Mouse (Mus musculus) fat pad, adult 2 months (tissue): Measurements from ENCODE around the gene Kirrel3.

Experiments
- DNase-seq: peaks from one replicate; pipeline ENCODE4 v3.0.0-alpha.2; 2011; ENCODE audit warnings: low read depth, low spot score; ENCODE audit errors: extremely low read depth

Gene Kirrel3

DNA sequence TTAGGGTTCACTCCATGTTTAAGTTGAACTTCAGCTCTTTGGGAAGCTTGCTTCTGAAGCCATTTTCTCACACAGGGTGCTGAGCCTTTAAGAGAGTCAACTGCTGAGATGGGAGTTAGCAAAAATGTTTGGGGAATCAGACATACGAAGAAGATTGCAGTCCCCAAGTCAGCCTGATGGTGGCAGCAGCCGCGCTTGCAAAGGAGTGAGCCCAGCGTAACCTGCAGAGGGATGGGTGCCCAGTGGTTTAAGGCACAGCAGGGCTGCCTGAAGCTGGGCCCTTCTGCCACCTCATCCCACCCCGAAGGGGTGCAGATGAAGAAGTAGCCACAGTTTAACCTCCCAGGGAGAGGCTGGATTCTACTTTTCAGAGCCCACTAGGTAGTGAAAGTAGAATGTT lies 13.0 kb downstream of the Kirrel3 start:
- DNase-seq = no peak

DNA sequence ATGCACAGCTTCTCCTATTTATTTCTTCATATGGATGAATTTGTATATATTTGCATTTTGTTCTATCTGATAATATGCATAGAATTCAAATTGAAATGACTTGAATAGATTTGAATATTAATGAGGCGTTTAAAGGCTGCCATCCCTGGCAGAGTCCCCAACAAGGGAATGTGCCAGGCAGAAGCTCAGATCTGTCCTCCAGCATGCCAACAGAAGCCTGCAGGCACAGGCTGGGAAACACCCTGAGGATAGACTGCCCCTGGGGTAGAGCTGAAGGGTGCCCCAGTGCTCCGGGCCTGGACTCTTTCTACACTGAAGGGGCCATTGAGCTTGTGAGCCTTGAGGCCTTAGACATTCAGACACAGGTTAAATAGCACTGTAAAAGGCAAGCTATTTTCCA lies 21.5 kb downstream of the Kirrel3 start:
- no peak for DNase-seq

DNA sequence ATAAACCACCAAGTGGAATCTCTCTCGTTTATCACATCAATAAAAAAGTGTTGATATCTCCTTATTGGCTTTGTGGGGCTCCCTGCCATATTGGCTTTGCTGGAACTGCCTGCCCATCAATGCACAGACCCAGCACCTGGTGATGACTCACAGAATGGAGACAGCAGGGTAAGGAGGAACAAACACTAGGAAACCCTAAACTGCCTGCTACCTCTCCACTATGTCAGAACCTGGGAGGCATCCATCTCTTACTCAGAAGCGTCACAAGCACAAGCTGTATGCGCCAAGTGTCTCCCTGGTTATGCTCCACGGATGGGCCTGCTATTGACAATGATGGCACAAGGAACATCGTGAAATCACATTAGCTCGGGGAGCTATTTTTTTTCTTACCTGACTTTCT lies 33.2 kb downstream of the Kirrel3 start:
- no peak for DNase-seq

DNA sequence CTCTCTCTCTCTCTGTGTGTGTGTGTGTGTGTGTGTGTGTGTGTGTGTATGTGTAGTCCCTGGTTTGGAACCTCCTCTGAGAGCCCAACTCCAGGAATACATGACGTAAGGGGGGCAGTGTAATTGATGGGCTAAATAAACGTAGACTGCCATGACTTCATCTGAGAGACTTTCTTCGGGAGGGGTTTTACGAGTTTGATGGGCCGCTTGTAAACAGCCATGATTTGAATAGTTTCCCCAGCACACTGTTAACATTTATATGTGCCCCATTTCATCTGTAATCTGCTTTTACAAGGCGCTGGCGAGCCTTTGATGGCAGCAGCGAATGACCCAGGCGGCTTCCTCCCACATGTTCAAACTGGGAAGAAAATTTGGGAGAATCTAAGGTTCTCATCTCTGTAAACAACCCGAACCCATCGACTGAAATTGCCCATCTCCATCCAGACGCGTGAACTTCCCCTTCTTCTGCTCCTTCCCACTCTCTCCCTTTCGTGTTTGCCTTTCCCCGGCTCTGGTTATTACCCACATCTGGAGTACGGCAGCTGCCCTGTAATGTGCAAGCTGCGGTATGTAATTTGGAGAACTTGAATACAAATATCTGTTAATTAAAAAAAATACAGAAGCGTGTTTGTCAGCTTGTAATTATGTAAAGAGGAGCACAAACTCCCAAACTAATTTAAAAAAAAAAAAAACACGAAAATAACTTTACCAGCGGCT lies 34.7 kb downstream of the Kirrel3 start:
- DNase-seq = no peak

DNA sequence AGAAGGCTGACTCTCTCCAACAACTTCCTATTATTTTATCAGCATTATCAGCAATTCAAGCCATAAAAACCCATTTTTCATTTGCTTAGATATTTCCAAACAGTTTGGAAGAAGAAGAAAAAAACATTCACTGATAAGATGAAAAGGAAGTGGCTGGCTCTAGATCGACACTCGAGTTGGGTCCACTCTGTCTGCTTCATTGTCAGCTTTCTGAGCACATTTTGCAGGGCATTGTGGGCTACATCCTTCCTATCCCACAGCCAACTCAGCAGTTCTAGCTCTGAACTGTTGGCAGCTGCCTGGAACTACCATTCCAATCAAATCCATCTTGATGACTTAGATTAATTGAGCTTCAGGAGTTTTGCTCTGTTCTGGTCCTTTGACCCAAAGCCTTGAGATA lies 40.0 kb downstream of the Kirrel3 start:
- DNase-seq = no peak

DNA sequence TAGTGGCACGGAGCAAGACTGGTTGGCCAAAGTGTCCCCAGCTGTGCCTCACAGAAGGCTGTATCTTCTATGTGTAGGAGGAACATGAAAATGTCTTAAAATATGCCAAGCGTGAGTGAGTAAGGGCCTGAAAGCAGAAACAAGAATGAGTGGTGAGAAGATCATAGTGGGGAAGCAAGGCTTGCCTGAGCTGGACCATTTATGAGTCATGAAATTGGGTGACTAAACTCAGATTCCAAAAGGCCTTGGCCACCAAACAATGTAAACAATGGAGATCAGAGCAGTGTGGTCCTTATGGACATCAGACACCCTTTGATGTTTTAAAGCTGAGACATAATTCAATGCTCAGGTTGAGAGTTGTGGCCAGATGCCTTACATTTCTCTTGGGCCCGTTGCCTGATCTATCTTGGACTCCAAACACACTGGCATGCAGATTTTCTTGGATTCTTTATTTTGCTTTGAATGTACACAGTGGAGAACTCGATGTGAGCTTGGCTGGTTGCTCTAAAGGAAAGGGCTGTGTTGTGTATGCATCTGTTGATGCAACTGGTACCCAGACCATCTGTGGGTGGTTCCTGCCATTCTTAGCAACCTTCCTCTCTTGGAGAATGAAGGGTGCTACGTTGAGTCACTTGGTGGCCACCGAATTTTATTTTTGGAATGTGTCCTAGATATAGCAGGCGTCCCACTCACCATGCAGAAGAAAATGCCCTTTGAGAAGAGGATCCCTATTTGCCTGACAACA lies 53.1 kb downstream of the Kirrel3 start:
- no peak for DNase-seq

DNA sequence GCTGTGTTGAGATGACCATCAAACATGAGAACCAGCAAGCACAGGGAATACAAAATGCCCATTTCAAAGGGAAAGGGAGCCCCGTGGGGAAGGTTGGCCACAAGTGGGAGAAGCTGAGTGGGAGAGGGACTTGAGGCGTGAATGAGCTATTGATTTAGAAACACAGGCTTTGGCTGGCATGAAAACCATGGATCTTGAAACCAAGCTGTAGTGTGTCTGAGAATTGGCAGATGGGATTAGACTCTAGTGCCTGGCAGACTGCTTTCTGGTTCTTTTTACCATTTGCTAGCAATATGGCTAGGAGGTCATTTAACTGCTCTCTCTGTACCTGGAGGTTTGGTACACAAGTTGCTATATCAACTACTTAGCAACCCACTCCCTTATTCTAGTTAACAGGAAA lies 56.2 kb downstream of the Kirrel3 start:
- DNase-seq = no peak

DNA sequence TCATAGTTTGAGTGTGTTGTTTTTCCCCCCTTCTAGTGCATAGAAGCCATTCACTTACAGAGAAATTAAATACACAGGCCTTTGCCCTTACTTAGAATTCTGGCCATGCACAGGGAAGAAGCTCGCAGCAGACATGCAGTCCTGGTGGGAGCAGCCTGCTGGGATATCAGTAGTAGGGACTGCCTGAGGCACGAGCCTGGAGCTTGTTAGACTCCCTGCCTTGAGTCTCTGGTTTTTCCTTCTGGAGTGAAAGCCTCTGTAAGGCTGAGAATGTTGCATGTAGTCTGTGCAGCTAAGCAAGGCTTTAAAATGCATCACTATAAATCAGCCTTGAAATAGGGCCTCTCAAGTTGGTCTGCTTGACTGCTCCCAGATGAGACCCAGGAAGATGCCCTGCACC lies 70.0 kb downstream of the Kirrel3 start:
- DNase-seq = no peak

DNA sequence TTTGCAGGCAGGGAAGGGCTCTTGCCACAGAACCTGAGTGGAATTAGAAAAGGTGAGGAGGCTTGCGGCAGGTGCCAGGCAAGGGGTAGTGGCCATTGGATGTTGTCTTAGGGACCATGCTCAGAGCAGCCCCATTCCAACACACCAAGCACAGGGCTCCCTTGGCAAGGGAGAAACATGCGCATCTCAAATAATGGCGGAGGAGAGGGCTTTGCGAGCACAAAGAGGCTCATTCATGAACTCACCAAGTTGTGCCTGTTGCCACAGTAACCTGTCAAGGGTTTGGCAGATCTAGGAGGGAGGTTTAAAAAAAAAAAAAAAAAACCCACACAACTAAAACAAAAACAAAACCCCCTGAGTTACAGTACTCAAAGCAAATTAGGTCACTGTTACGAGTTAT lies 72.2 kb downstream of the Kirrel3 start:
- DNase-seq = no peak

DNA sequence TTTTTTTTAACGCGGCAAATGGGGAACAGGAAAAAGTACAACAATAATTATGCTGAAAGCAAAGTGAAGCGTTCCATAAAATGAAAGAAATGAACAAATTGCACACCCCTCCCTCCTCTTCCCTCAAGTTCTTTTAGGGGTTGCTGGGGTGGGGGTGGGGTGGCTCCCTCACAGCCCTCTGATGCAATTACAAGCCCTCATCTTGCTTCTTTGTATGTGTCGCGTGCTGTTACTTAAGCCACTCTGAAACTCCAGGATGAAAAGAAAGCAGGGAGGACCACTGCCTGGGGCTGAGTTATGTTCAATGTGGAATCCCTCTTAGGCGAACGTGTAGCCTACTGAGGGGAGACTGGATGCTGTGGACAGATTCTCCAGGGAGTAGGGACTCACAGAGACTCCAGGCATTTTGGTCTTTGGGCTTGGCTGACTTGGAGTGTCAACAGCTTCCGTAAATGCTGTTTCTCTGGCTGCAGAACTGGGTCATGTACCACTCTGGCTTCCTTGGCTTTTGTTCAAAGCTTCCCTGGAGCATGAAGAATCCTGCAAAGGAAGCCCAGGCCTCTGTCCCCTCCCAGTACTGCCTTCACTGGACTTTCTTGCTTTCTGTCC lies 72.7 kb downstream of the Kirrel3 start:
- DNase-seq = no peak

DNA sequence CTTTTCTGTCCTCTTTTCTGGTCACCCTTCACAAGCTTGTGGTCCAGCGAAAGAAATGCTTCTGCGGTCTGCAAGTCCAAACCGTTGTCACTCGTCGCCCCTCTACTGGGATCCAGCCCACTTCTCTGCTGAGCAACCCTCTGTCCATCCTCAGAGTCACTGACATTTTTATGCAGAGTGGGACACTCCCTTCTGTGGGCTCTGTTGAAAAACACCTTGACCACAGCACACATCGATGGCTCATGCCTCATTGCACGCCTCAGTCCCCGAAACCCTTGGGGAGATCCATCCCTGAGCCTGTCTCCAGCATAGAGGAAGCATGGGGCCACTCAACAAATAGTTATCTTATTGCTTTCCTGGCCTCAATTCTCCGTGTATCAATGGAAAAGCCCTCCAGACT lies 73.4 kb downstream of the Kirrel3 start:
- no peak for DNase-seq

DNA sequence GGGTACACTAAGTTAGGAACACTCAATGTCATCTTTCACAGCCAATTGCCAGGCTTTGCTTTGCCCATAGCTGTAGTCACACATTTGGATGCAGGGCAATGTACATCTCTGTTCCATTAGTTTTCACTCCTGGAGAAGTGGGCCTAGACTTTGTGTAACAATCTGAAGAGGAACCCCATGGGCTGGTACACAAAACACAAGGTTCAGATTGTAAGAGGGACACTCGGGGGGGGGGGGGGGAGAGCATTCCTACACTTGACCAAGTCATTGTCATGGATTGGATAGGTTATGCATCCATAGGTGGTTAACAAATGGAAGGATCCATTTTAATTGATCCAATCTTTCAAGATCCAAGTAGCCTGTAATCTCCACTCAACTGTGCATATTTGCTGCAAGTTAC lies 75.6 kb downstream of the Kirrel3 start:
- DNase-seq = no peak

DNA sequence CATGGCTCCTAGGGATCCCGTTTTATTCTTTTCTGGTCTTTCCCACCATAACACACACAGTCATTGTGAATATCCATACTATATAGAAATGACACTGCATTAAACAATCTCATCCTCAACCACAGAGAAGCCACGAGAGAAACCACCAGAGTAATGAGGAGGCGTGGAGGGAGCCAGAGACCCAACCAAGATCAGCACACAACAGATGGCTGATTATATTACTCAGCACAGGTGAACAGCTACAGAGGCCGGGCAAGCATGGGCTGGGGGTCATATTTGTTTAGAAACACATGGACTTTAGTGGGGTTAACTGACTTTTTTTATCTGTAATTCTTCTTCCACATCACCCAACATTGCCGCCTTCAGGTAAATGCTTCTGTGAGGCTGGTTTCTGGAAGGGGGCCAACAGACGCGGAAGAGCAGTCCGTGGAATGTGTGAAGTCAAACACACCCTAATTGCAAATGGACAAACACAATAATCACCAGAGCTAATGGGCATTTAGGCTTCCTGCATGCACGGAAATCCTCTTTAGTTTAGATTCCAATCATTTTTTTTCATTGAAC lies 76.8 kb downstream of the Kirrel3 start:
- DNase-seq = no peak

DNA sequence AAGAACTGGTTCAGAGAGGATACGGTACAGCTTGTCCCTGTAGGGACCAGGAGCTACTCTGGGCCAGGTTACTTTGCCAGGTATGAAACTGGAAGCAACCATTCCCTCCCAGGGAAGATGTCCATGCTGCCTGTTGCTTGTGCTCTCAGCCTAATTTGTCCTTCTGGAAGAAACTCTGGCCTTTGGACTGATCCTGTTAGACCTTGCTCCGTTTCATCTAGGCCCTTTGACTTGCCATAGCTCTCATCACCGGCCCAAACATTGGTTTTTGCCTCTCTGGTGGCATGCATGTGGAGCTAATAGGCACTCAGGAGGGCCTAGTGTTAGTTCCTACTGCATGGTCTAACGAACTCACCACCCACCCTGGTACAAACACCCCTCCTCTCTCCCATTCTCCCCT lies 88.2 kb downstream of the Kirrel3 start:
- no peak for DNase-seq

DNA sequence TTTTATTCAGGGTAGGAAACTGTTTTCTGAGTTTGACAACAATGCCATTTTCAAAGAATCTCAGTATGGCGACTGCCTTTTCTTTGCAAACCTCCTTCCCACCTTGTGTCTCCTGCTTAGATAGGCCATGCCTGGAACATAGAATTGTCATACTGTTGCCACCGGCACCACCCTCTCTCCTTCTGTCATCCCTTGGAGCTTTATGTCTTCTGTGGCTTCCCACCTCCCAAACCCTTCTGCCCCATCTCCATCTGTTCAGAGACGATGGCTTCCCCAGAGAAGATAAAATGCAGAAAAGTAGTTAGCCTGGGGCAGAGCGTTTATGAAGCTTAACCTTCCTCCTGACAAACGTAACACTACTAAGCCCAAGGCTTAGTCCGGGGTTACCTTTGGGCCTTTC lies 88.9 kb downstream of the Kirrel3 start:
- DNase-seq = no peak

DNA sequence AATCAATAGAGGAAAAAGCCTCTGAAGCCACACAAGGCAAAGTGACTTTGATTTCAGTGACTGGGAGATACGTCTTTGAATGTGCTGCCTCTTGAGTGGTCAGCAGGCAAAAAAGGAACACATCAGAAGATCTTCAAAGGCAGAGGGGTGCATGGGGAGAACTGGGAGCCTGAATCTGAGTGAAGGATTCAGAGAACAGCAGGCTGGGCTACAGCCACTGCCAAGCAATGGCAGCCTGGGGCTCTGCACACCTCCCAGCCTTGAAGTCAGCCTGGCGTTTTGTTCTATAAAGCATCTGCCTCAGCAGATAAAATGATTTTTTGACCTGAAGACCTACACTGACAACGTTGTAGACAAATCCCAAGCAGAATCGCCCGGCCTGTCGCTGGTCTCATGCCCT lies 93.5 kb downstream of the Kirrel3 start:
- no peak for DNase-seq

DNA sequence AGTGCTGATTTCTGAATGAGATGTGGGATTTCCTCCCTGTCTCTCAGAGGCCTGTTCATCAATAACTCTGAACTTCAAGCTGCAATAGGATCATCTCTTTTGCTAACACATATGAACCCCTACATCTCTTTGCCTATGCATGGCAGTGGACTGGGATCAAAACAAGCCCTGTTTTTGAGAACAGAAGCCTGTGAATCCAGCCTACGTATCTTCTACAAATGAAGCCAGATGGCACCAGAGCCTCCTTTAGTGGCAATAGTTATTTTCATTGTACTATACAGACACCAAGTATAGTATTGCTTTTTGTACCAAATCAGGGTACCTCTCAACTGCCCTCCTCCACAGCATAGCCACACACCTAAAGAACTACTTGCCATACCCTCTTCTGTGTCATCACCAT lies 94.4 kb downstream of the Kirrel3 start:
- no peak for DNase-seq

DNA sequence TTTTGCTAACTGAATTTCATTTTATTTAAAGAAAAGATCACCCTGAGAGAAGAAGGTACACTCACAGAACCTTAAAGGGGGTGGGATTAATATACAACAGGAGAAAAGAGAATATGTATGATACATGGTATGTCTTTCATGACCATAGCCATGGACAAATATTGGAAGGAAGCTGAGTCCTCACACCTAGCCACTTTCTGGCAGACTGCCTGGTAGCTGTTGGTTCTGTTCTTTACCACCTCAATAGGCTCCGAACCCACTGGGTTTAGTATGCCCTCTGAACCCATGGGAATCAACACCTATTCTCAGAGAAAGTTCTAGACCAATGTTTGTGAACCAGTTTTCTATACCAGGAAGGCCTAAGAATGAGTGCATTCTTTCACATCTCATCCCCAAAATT lies 96.8 kb downstream of the Kirrel3 start:
- DNase-seq = no peak

DNA sequence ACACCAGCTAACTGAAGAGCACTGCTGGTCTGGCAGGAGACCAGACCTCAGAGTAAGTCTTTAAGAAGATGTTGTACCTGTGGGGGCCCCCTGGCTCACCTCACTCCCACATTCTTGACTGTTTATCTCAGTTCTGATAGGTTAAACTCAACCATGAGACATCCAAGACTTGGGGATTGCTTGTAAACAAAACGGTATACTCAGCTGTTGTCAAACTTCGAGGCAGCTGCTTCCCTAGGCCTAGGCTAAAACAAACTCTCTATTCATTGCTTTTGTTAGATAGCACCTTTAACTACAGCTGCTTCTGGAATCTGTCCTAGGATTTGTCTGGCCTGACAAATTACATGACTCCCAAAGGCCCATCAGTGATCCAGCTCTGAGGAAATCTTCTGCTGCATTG lies 99.8 kb downstream of the Kirrel3 start:
- no peak for DNase-seq

DNA sequence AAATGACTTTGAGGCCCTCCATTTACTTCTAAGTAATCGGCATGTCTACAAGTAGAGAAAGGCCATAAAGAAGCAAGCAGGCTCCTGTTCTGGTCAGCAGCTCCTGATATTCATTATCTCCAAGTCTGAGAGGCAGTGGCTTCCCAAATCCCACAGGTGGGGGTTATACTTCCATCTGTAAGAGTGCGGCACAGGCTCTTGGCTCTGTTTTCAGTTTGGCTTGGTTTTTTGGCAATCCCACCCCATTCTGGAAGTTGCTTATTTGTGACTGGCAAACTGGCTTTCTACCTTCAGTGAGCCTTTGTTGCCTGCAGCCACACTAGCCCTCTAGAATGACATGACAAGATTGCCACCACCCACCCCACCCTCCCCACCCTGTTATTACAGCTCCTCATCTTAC lies 100.4 kb downstream of the Kirrel3 start:
- DNase-seq = no peak

DNA sequence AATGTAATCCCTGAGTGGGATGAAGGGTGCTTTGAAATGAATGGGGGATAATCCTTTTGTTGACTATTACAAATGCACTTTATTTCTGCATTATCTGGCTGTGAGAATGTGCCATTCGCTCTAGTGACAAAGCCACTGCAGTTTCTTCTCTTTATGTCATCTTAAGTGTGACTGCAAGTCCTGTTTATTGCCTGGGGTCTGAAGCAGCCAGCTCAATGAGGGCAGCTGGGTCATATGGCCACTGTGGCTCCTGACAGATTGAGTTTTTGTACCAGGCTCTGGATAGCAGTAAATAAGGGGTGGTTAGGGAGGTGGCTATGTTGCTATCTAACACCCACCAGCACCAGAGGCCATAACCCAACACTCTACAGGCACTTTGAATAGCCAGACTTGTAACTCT lies 104.1 kb downstream of the Kirrel3 start:
- DNase-seq = no peak

DNA sequence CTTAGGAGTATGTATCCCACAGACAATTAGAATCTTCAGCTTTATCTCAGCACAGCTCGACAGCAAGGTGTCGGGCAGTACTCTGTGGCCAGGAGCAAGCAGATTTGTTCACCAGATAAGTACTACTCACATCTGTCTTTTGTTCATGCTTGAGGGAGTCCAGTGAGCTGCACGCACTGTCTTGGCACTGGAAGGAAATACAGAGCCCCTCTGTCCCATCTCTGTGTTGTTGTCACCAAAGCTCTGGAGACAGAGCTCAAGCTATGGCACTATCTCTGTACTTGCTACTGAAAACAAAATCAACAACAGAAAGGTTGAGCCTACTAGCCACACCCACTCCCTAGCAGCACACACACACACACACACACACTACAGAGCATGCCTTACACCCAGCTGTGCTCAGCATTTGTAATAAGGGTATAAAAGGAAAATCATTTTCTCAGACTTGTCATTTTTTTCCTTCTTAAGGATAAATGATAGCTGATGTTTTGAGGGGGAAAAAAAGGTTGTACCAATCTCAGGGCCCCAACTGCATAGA lies 106.4 kb downstream of the Kirrel3 start:
- no peak for DNase-seq
